Mouse (Mus musculus) CD4-positive naive resting alpha-beta T cell, adult 76 days (primary cell): ENCODE measurements around the gene Fbxo30. TPM values are rescaled to one million over a fixed set of nuclear protein-coding genes. Genes with fewer than 3 reads are reported as not detected.

Experiments used
- total RNA-seq: library from RNA; stranded (reverse); gene quantifications from one replicate; pipeline ENCODE4 v1.2.4, GENCODE M21; 2023

The Fbxo30 gene
- total RNA-seq, result 7.5 TPM

GRCm38 (mm10) chr10:11280578-11281463 lies at the start of gene Fbxo30:
TSS of gene Fbxo30 (plus strand) at chr10:11281330.

GRCm38 (mm10) chr10:11343205-11344141 lies 62.3 kb downstream of the Fbxo30 start, which contains the start of gene Epm2a:
TSS of gene Epm2a (plus strand) at chr10:11343404.

Other genes starting within 250 kb of the Fbxo30 start
- gene Grm1, start 199.0 kb upstream of the Fbxo30 start, total RNA-seq, result not detected
- 31.6 TPM for gene Shprh, start 131.9 kb upstream of the Fbxo30 start, total RNA-seq
- 0.76 TPM for gene Epm2a, start 62.1 kb downstream of the Fbxo30 start, total RNA-seq